Mouse (Mus musculus): ENCODE measurements around the gene Vmn1r93. TPM values are rescaled to one million over a fixed set of nuclear protein-coding genes. Genes with fewer than 3 reads are reported as not detected.
"Not testable (repeated sequence)": the region's sequence is repeated elsewhere in the genome, so short reads cannot be mapped to it uniquely, and the experiment has no call there.

Vmn1r93 gene
- not detected in 2 replicates for polyA plus RNA-seq (2012; ENCODE audit: insufficient read depth, insufficient read length, low replicate concordance, missing spikeins)

- no CpG with 5 or more reads among the region's 5 CpGs for whole genome bisulfite sequencing
- H3K4me3 ChIP-seq (ENCODE audit: insufficient read depth, low read depth, low read length); H3K4me1 ChIP-seq (ENCODE audit: control insufficient read depth, insufficient read depth, low read length); H3K27ac ChIP-seq (ENCODE audit: insufficient read depth, low read depth, low read length): not testable (repeated sequence)
Observed at GRCm38 (mm10) chr7:20138988-20139387, at the start of gene Vmn1r93. Gene Vmn1r93, minus strand, starts transcription at chr7:20139088.

- H3K4me3 ChIP-seq (ENCODE audit: insufficient read depth, low read depth, low read length), result not testable (repeated sequence)
Observed at GRCm38 (mm10) chr7:20168277-20168676, 29.4 kb upstream of the Vmn1r93 start, which contains the start of gene Vmn1r94. Gene Vmn1r94, minus strand, starts transcription at chr7:20168377.

GRCm38 (mm10) chr7:20122479-20122878 is 16.4 kb downstream of the Vmn1r93 start, which contains the start of gene Gm16442:
Gene Gm16442, minus strand, starts transcription at chr7:20122579.
- H3K4me1 ChIP-seq (ENCODE audit: control insufficient read depth, insufficient read depth, low read length); H3K27ac ChIP-seq (ENCODE audit: insufficient read depth, low read depth, low read length); H3K4me3 ChIP-seq (ENCODE audit: insufficient read depth, low read depth, low read length): not testable (repeated sequence)
- no CpG with 5 or more reads among the region's 2 CpGs for WGBS

More at GRCm38 (mm10) chr7:20168277-20168676, 29.4 kb upstream of the Vmn1r93 start, which contains the start of gene Vmn1r94:
- no CpG with 5 or more reads among the region's 3 CpGs for WGBS
- H3K4me1 ChIP-seq (ENCODE audit: control insufficient read depth, insufficient read depth, low read length); H3K27ac ChIP-seq (ENCODE audit: insufficient read depth, low read depth, low read length): not testable (repeated sequence)

- not testable (repeated sequence) for H3K27ac ChIP-seq (ENCODE audit: insufficient read depth, low read depth, low read length); H3K4me3 ChIP-seq (ENCODE audit: insufficient read depth, low read depth, low read length); H3K4me1 ChIP-seq (ENCODE audit: control insufficient read depth, insufficient read depth, low read length)
- WGBS, result 79% methylated on average over 5 of the region's 5 CpGs
Observed at GRCm38 (mm10) chr7:20099380-20099779, 39.5 kb downstream of the Vmn1r93 start, which contains the start of gene Vmn1r91. Gene Vmn1r91, plus strand, starts transcription at chr7:20099680.

Other genes with a start within 250 kb of the Vmn1r93 start
- not detected in 2 replicates for gene Pvr, start 217.9 kb downstream of the Vmn1r93 start, polyA plus RNA-seq (2012; ENCODE audit: insufficient read depth, insufficient read length, low replicate concordance, missing spikeins)
- gene Igsf23, start 188.3 kb downstream of the Vmn1r93 start, polyA plus RNA-seq (2012; ENCODE audit: insufficient read depth, insufficient read length, low replicate concordance, missing spikeins), result not detected in 2 replicates
- not detected in 2 replicates for gene Ceacam20, start 173.7 kb downstream of the Vmn1r93 start, polyA plus RNA-seq (2012; ENCODE audit: insufficient read depth, insufficient read length, low replicate concordance, missing spikeins)
- gene Nlrp9b, start 147.6 kb downstream of the Vmn1r93 start, polyA plus RNA-seq (2012; ENCODE audit: insufficient read depth, insufficient read length, low replicate concordance, missing spikeins), result not detected in 2 replicates
- not detected in 2 replicates for gene Vmn1r91, start 39.4 kb downstream of the Vmn1r93 start, polyA plus RNA-seq (2012; ENCODE audit: insufficient read depth, insufficient read length, low replicate concordance, missing spikeins)
- not detected in 2 replicates for gene Gm16442, start 16.5 kb downstream of the Vmn1r93 start, polyA plus RNA-seq (2012; ENCODE audit: insufficient read depth, insufficient read length, low replicate concordance, missing spikeins)
- gene Vmn1r94, start 29.3 kb upstream of the Vmn1r93 start, polyA plus RNA-seq (2012; ENCODE audit: insufficient read depth, insufficient read length, low replicate concordance, missing spikeins), result not detected in 2 replicates
- not detected in 2 replicates for gene Vmn1r95, start 54.6 kb upstream of the Vmn1r93 start, polyA plus RNA-seq (2012; ENCODE audit: insufficient read depth, insufficient read length, low replicate concordance, missing spikeins)
- not detected in 2 replicates for gene Gm6164, start 66.5 kb upstream of the Vmn1r93 start, polyA plus RNA-seq (2012; ENCODE audit: insufficient read depth, insufficient read length, low replicate concordance, missing spikeins)
- not detected in 2 replicates for gene Gm4498, start 94.7 kb upstream of the Vmn1r93 start, polyA plus RNA-seq (2012; ENCODE audit: insufficient read depth, insufficient read length, low replicate concordance, missing spikeins)
- gene Gm5890, start 123.7 kb upstream of the Vmn1r93 start, polyA plus RNA-seq (2012; ENCODE audit: insufficient read depth, insufficient read length, low replicate concordance, missing spikeins), result not detected in 2 replicates
- not detected in 2 replicates for gene Gm4133, start 195.0 kb upstream of the Vmn1r93 start, polyA plus RNA-seq (2012; ENCODE audit: insufficient read depth, insufficient read length, low replicate concordance, missing spikeins)
- not detected in 2 replicates for gene Gm5728, start 236.3 kb upstream of the Vmn1r93 start, polyA plus RNA-seq (2012; ENCODE audit: insufficient read depth, insufficient read length, low replicate concordance, missing spikeins)

Measured in olfactory bulb, adult 2 months (tissue).